ENCODE assay signal across 8 mouse cellular contexts in genomic region chr8:84200652-84201544, GRCm38 (mm10). TPM values are rescaled to one million over a fixed set of nuclear protein-coding genes. Genes with fewer than 3 reads are reported as not detected.
DNase-seq lines count a peak whose midpoint lies in the region; ATAC-seq and TF ChIP-seq lines count a peak whose summit lies in the region.

No protein-coding gene starts in this region.

- H3K27ac ChIP-seq in forebrain, embryonic 14.5 days (ENCODE audit: low read depth, low read length), result peak overlapping the region; percentile 89
- peak overlapping the region; percentile 93 for H3K27ac ChIP-seq in hindbrain, embryonic 10.5 days
- H3K27ac ChIP-seq in limb, embryonic 12.5 days, result peak overlapping the region; percentile 99
- H3K27ac ChIP-seq in midbrain, embryonic 13.5 days, result peak overlapping the region; percentile 2; the same call in 1 of the 2 replicates
- H3K27ac ChIP-seq in testis, adult 2 months (ENCODE audit: control insufficient read depth, insufficient read depth, low read depth, low read length), result peak overlapping the region; percentile 85

- H3K36me3 ChIP-seq in forebrain, embryonic 14.5 days (ENCODE audit: control insufficient read depth, insufficient read depth, low read length), result no peaks in the 10 kb centered on the region
- no peaks in the 10 kb centered on the region for H3K36me3 ChIP-seq in hindbrain, embryonic 10.5 days
- peaks cover 14% of the 10 kb centered on the region for H3K36me3 ChIP-seq in limb, embryonic 12.5 days
- no peaks in the 10 kb centered on the region for H3K36me3 ChIP-seq in midbrain, embryonic 13.5 days
- H3K36me3 ChIP-seq in testis, adult 2 months (ENCODE audit: control insufficient read depth, insufficient read depth, low read length), result no peaks in the 10 kb centered on the region

- TF ChIP-seq CTCF in testis, adult 2 months (IDR thresholded peaks at IDR 0.05; ENCODE audit: control insufficient read depth, insufficient read depth, insufficient replicate concordance, low read depth, low read length), result no peak

- H3K9me3 ChIP-seq in forebrain, embryonic 14.5 days (replicated peaks; ENCODE audit: control insufficient read depth, low read length), result no peaks in the 10 kb centered on the region
- H3K9me3 ChIP-seq in hindbrain, embryonic 10.5 days, result no peaks in the 10 kb centered on the region
- H3K9me3 ChIP-seq in limb, embryonic 12.5 days, result no peaks in the 10 kb centered on the region
- no peaks in the 10 kb centered on the region for H3K9me3 ChIP-seq in midbrain, embryonic 13.5 days

- TF ChIP-seq POLR2A in testis, adult 2 months (IDR thresholded peaks at IDR 0.05; ENCODE audit: control insufficient read depth, low read depth, low read length), result peak; percentile 27; the same call in 1 of the 2 replicates

- H3K27me3 ChIP-seq in forebrain, embryonic 14.5 days (replicated peaks; ENCODE audit: control insufficient read depth, insufficient read depth, low read length), result no peaks in the 10 kb centered on the region
- peaks cover 33% of the 10 kb centered on the region for H3K27me3 ChIP-seq in hindbrain, embryonic 10.5 days (ENCODE audit: insufficient read depth, poor library complexity, severe bottlenecking)
- H3K27me3 ChIP-seq in limb, embryonic 12.5 days, result no peaks in the 10 kb centered on the region
- H3K27me3 ChIP-seq in midbrain, embryonic 13.5 days, result peaks cover 19% of the 10 kb centered on the region
- no peaks in the 10 kb centered on the region for H3K27me3 ChIP-seq in testis, adult 2 months (ENCODE audit: control insufficient read depth, insufficient read depth, low read length)

- peak overlapping the region; percentile 66 for H3K9ac ChIP-seq in forebrain, embryonic 14.5 days (ENCODE audit: low read length)
- peak overlapping the region; percentile 81 for H3K9ac ChIP-seq in limb, embryonic 12.5 days (replicated peaks)
- H3K9ac ChIP-seq in midbrain, embryonic 13.5 days (replicated peaks), result peak overlapping the region; percentile 69

- DNase-seq in 416B (ENCODE audit: low read depth), result peak; percentile 67
- DNase-seq in R1 (ENCODE audit: low read depth, low spot score), result peak; percentile 77
- peak; percentile 44 for DNase-seq in forebrain, embryonic 14.5 days (ENCODE audit: low spot score)
- DNase-seq in hindbrain, embryonic 10.5 days (ENCODE audit: low spot score), result peak; percentile 50
- no peak for DNase-seq in cerebellum, adult 9-11 months

- ATAC-seq in forebrain, embryonic 14.5 days, result peak; percentile 4
- peak; percentile 7; the same call in 1 of the 2 replicates for ATAC-seq in limb, embryonic 12.5 days (ENCODE audit: insufficient number of reproducible peaks, insufficient read depth, low FRiP score, low TSS enrichment, low read depth)
- no peak for ATAC-seq in midbrain, embryonic 13.5 days

- 5% methylated on average over 48 of the region's 70 CpGs for WGBS in forebrain, embryonic 14.5 days
- WGBS in hindbrain, embryonic 10.5 days, result 5% methylated on average over 70 of the region's 70 CpGs
- WGBS in limb, embryonic 12.5 days, result 3% methylated on average over 60 of the region's 70 CpGs
- 9% methylated on average over 41 of the region's 70 CpGs for WGBS in midbrain, embryonic 13.5 days

- peak overlapping the region; percentile 75 for H3K4me2 ChIP-seq in forebrain, embryonic 14.5 days (ENCODE audit: low read length)
- H3K4me2 ChIP-seq in limb, embryonic 12.5 days, result peak overlapping the region; percentile 97
- peak overlapping the region; percentile 74 for H3K4me2 ChIP-seq in midbrain, embryonic 13.5 days (replicated peaks)

- peaks cover 38% of the 10 kb centered on the region for H3K4me1 ChIP-seq in forebrain, embryonic 14.5 days (ENCODE audit: control insufficient read depth, insufficient read depth, low read length)
- H3K4me1 ChIP-seq in hindbrain, embryonic 10.5 days (replicated peaks), result peaks cover 71% of the 10 kb centered on the region
- H3K4me1 ChIP-seq in limb, embryonic 12.5 days (replicated peaks), result peaks cover 61% of the 10 kb centered on the region
- H3K4me1 ChIP-seq in midbrain, embryonic 13.5 days (replicated peaks), result peaks cover 57% of the 10 kb centered on the region
- H3K4me1 ChIP-seq in testis, adult 2 months (ENCODE audit: control insufficient read depth, insufficient read depth, low read length), result peaks cover 43% of the 10 kb centered on the region

- peak overlapping the region; percentile 43 for H3K4me3 ChIP-seq in forebrain, embryonic 14.5 days (ENCODE audit: low read depth, low read length)
- peak overlapping the region; percentile 65 for H3K4me3 ChIP-seq in hindbrain, embryonic 10.5 days
- H3K4me3 ChIP-seq in limb, embryonic 12.5 days (replicated peaks), result peak overlapping the region; percentile 63
- peak overlapping the region; percentile 43 for H3K4me3 ChIP-seq in midbrain, embryonic 13.5 days (replicated peaks)
- peak overlapping the region; percentile 79 for H3K4me3 ChIP-seq in testis, adult 2 months (ENCODE audit: control insufficient read depth, low read depth, low read length)

RNA-seq across cellular contexts. Expression of gene Nanos3, which starts 15.9 kb away (rescaled TPM):
- 4.5 and 8.3 TPM in 2 replicates for polyA plus RNA-seq in forebrain, embryonic 14.5 days (2014; fragmentation: Nextera tagmentation; extraction: Ambion mirVana)
- 2.5 and 6.8 TPM in 2 replicates for polyA plus RNA-seq in hindbrain, embryonic 10.5 days (2016; fragmentation: Nextera tagmentation; extraction: Ambion mirVana)
- polyA plus RNA-seq in limb, embryonic 12.5 days (2016; fragmentation: Nextera tagmentation; extraction: Ambion mirVana), result 3.3 and 5.5 TPM in 2 replicates
- polyA plus RNA-seq in midbrain, embryonic 13.5 days (2015; fragmentation: Nextera tagmentation; extraction: Ambion mirVana), result 8.8 and 11.6 TPM in 2 replicates
- polyA plus RNA-seq in testis, adult 2 months (2012; rRNA removed), result 1.6 and 2.4 TPM in 2 replicates

RNA-seq across cellular contexts. Expression of gene Zswim4, which starts 36.0 kb away (rescaled TPM):
- polyA plus RNA-seq in forebrain, embryonic 14.5 days (2014; fragmentation: Nextera tagmentation; extraction: Ambion mirVana), result 22.6 and 26.9 TPM in 2 replicates
- polyA plus RNA-seq in hindbrain, embryonic 10.5 days (2016; fragmentation: Nextera tagmentation; extraction: Ambion mirVana), result 36.9 and 53.5 TPM in 2 replicates
- 33.1 and 34.3 TPM in 2 replicates for polyA plus RNA-seq in limb, embryonic 12.5 days (2016; fragmentation: Nextera tagmentation; extraction: Ambion mirVana)
- 44.9 and 47.4 TPM in 2 replicates for polyA plus RNA-seq in midbrain, embryonic 13.5 days (2015; fragmentation: Nextera tagmentation; extraction: Ambion mirVana)
- polyA plus RNA-seq in testis, adult 2 months (2012; rRNA removed), result 16.9 and 17.4 TPM in 2 replicates

RNA-seq across cellular contexts. Expression of gene D8Ertd738e, which starts 48.6 kb away (rescaled TPM):
- polyA plus RNA-seq in forebrain, embryonic 14.5 days (2014; fragmentation: Nextera tagmentation; extraction: Ambion mirVana), result 266 and 329 TPM in 2 replicates
- 386 TPM in 2 replicates for polyA plus RNA-seq in hindbrain, embryonic 10.5 days (2016; fragmentation: Nextera tagmentation; extraction: Ambion mirVana)
- 338 and 352 TPM in 2 replicates for polyA plus RNA-seq in limb, embryonic 12.5 days (2016; fragmentation: Nextera tagmentation; extraction: Ambion mirVana)
- 261 and 273 TPM in 2 replicates for polyA plus RNA-seq in midbrain, embryonic 13.5 days (2015; fragmentation: Nextera tagmentation; extraction: Ambion mirVana)
- 104 and 116 TPM in 2 replicates for polyA plus RNA-seq in testis, adult 2 months (2012; rRNA removed)

RNA-seq across cellular contexts. Expression of gene 4930432K21Rik, which starts 53.1 kb away (rescaled TPM):
- 1.7 and 2.3 TPM in 2 replicates for polyA plus RNA-seq in forebrain, embryonic 14.5 days (2014; fragmentation: Nextera tagmentation; extraction: Ambion mirVana)
- 2.1 TPM in 2 replicates for polyA plus RNA-seq in hindbrain, embryonic 10.5 days (2016; fragmentation: Nextera tagmentation; extraction: Ambion mirVana)
- polyA plus RNA-seq in limb, embryonic 12.5 days (2016; fragmentation: Nextera tagmentation; extraction: Ambion mirVana), result 1.6 TPM in 2 replicates
- polyA plus RNA-seq in midbrain, embryonic 13.5 days (2015; fragmentation: Nextera tagmentation; extraction: Ambion mirVana), result 2.3 and 2.7 TPM in 2 replicates
- 57.2 and 65.0 TPM in 2 replicates for polyA plus RNA-seq in testis, adult 2 months (2012; rRNA removed)

RNA-seq across cellular contexts. Expression of gene Cc2d1a, which starts 53.2 kb away (rescaled TPM):
- polyA plus RNA-seq in forebrain, embryonic 14.5 days (2014; fragmentation: Nextera tagmentation; extraction: Ambion mirVana), result 14.7 and 21.7 TPM in 2 replicates
- 18.2 and 19.0 TPM in 2 replicates for polyA plus RNA-seq in hindbrain, embryonic 10.5 days (2016; fragmentation: Nextera tagmentation; extraction: Ambion mirVana)
- polyA plus RNA-seq in limb, embryonic 12.5 days (2016; fragmentation: Nextera tagmentation; extraction: Ambion mirVana), result 26.2 and 28.7 TPM in 2 replicates
- polyA plus RNA-seq in midbrain, embryonic 13.5 days (2015; fragmentation: Nextera tagmentation; extraction: Ambion mirVana), result 24.5 and 24.7 TPM in 2 replicates
- 30.9 and 38.6 TPM in 2 replicates for polyA plus RNA-seq in testis, adult 2 months (2012; rRNA removed)

Comparison
In these comparisons a context has a peak if more than half of its experiments do, and no peak if none do; other contexts are left out.
1. H3K27ac ChIP-seq: peak in every context shown above with its lines; median percentile 99 in limb, embryonic 12.5 days; 93 in hindbrain, embryonic 10.5 days; 89 in forebrain, embryonic 14.5 days; 85 in testis, adult 2 months; 2 in midbrain, embryonic 13.5 days.